Mouse (Mus musculus): ENCODE results near the gene Nek7. TPM values are rescaled to one million over a fixed set of nuclear protein-coding genes. Genes with fewer than 3 reads are reported as not detected.

Nek7 gene
- total and polyA plus RNA-seq, 3 experiments: 4.7 to 9.1 TPM; not detected in 1

DNA sequence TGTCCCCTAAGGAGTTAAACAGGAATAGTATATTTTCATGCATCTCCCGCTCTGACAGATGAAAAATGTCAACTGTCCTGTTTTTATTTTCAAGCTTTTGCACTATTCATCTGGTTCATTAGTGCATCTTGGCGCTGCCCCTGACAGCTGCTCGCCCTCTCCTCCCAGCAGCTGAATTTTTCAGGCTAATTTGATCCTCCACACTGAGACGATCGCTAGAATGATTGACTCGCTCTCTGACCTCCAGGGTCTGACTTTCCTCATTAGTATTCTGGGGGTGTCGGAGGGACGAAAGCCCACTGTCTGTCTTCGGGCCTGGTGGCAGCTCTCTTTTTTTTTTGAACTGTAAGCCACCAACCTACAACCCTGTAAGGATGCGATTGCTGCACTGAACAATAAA lies 119.8 kb downstream of the Nek7 start:
- no peak for DNase-seq (ENCODE audit: low read depth, low spot score)
- no peaks in the 10 kb centered on the region for H3K36me3 ChIP-seq (ENCODE audit: control insufficient read depth in 1 of 2, insufficient read depth in 2 of 2, low read length in 2 of 2)

DNA sequence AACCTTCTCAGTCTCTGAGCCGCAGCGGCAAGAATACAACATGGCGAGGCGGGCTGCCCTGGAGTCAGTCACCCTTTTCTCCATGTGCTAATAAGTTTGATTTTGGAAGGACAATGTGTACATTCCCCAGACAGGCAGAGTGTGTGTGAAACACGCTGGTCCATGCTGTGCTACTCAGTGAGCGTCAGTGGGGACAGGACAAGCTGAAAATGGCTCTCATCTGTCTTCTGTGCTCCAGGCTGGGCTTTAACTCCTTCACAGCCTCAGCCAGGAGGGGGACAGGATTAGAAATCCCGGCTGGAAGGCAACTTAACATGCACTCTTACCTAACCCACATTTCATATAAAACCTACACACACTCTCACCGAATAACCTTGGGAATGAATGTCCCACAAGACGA lies 120.5 kb downstream of the Nek7 start:
- no peaks in the 10 kb centered on the region for H3K27me3 ChIP-seq (ENCODE audit: control insufficient read depth in 1 of 2, insufficient read depth in 2 of 2, low read length in 2 of 2)
- H3K36me3 ChIP-seq (ENCODE audit: control insufficient read depth in 1 of 2, insufficient read depth in 2 of 2, low read length in 2 of 2): no peaks in the 10 kb centered on the region

More for the DNA sequence above, 119.8 kb downstream of the Nek7 start:
- Histone ChIP-seq H3K9me3 (replicated peaks; ENCODE audit: insufficient read depth, low read length) (no peaks in the 10 kb centered on the region), H3K79me2 (ENCODE audit: control insufficient read depth, insufficient read depth, low read length, poor library complexity) (no peaks in the 10 kb centered on the region), H3K4me1 (ENCODE audit: control insufficient read depth in 1 of 2, insufficient read depth in 2 of 2, low read length in 2 of 2) (no peaks in the 10 kb centered on the region), H3K4me3 (ENCODE audit: control insufficient read depth in 1 of 2, insufficient read depth in 1 of 2, low read depth in 2 of 2, low read length in 2 of 2) (no peak overlapping the region), H3K27me3 (ENCODE audit: control insufficient read depth in 1 of 2, insufficient read depth in 2 of 2, low read length in 2 of 2) (no peaks in the 10 kb centered on the region), H3K9ac (ENCODE audit: control insufficient read depth, low read depth, low read length, poor library complexity, severe bottlenecking) (no peak overlapping the region), H3K27ac (ENCODE audit: control insufficient read depth, low read depth, low read length) (no peak overlapping the region)
- TF ChIP-seq MEF2A (IDR thresholded peaks at IDR 0.05; ENCODE audit: extremely low read depth, insufficient replicate concordance, low read depth, low read length, poor library complexity, severe bottlenecking): no peak
- TF ChIP-seq BHLHE40 (IDR thresholded peaks at IDR 0.05; ENCODE audit: borderline replicate concordance, low read depth, low read length): no peak
- no peak for TF ChIP-seq MXI1 (IDR thresholded peaks at IDR 0.05; ENCODE audit: low read depth, low read length)
- TF ChIP-seq RAD21 (IDR thresholded peaks at IDR 0.05; ENCODE audit: low read depth, low read length): no peak
- no peak for TF ChIP-seq CHD1 (IDR thresholded peaks at IDR 0.05; ENCODE audit: low read depth, low read length)
- no peak for TF ChIP-seq MYB (IDR thresholded peaks at IDR 0.05; ENCODE audit: low read depth, low read length)
- TF ChIP-seq MYC (IDR thresholded peaks at IDR 0.05; ENCODE audit: low read depth, low read length): no peak
- no peak for TF ChIP-seq TCF12 (IDR thresholded peaks at IDR 0.05; ENCODE audit: low read depth, low read length)
- TF ChIP-seq E2F4 (IDR thresholded peaks at IDR 0.05; ENCODE audit: borderline replicate concordance, low read depth, low read length): no peak
- TF ChIP-seq CHD2 (IDR thresholded peaks at IDR 0.05; ENCODE audit: low read length): no peak
- TF ChIP-seq USF1 (IDR thresholded peaks at IDR 0.05; ENCODE audit: low read depth, low read length): no peak
- no peak for TF ChIP-seq RCOR1 (IDR thresholded peaks at IDR 0.05; ENCODE audit: low read depth, low read length)
- TF ChIP-seq CTCF (IDR thresholded peaks at IDR 0.05 in 2 of 3, conservative IDR thresholded peaks at IDR 0.05 in 1 of 3; ENCODE audit: control insufficient read depth in 1 of 3, insufficient read depth in 1 of 3, low read depth in 2 of 3, low read length in 3 of 3, poor library complexity in 1 of 3, severe bottlenecking in 1 of 3): no peak
- no peak for TF ChIP-seq NELFE (IDR thresholded peaks at IDR 0.05; ENCODE audit: low read depth, low read length)
- TF ChIP-seq POLR2AphosphoS2 (IDR thresholded peaks at IDR 0.05; ENCODE audit: low read length): no peak
- TF ChIP-seq MAFK (IDR thresholded peaks at IDR 0.05; ENCODE audit: borderline replicate concordance, low read depth, low read length): no peak
- TF ChIP-seq EP300 (IDR thresholded peaks at IDR 0.05; ENCODE audit: low read depth in 1 of 2, low read length in 2 of 2): no peak

More for the DNA sequence above, 120.5 kb downstream of the Nek7 start:
- Histone ChIP-seq H3K79me2 (ENCODE audit: control insufficient read depth, insufficient read depth, low read length, poor library complexity) (no peaks in the 10 kb centered on the region), H3K27ac (ENCODE audit: control insufficient read depth, low read depth, low read length) (no peak overlapping the region), H3K4me1 (ENCODE audit: control insufficient read depth in 1 of 2, insufficient read depth in 2 of 2, low read length in 2 of 2) (no peaks in the 10 kb centered on the region), H3K4me3 (ENCODE audit: control insufficient read depth in 1 of 2, insufficient read depth in 1 of 2, low read depth in 2 of 2, low read length in 2 of 2) (no peak overlapping the region), H3K9ac (ENCODE audit: control insufficient read depth, low read depth, low read length, poor library complexity, severe bottlenecking) (no peak overlapping the region), H3K9me3 (replicated peaks; ENCODE audit: insufficient read depth, low read length) (no peaks in the 10 kb centered on the region)
- no peak for DNase-seq (ENCODE audit: low read depth, low spot score)
- TF ChIP-seq BHLHE40 (IDR thresholded peaks at IDR 0.05; ENCODE audit: borderline replicate concordance, low read depth, low read length) (no peak), RCOR1 (IDR thresholded peaks at IDR 0.05; ENCODE audit: low read depth, low read length) (no peak), UBTF (IDR thresholded peaks at IDR 0.05; ENCODE audit: borderline replicate concordance, insufficient read depth, low read depth, low read length) (no peak), MYB (IDR thresholded peaks at IDR 0.05; ENCODE audit: low read depth, low read length) (no peak), GABPA (IDR thresholded peaks at IDR 0.05; ENCODE audit: low read depth, low read length) (no peak), MAZ (IDR thresholded peaks at IDR 0.05; ENCODE audit: low read depth, low read length) (no peak), CHD2 (IDR thresholded peaks at IDR 0.05; ENCODE audit: low read length) (no peak), POLR2AphosphoS2 (IDR thresholded peaks at IDR 0.05; ENCODE audit: low read length) (no peak), JUND (IDR thresholded peaks at IDR 0.05; ENCODE audit: low read depth, low read length) (no peak), MAFK (IDR thresholded peaks at IDR 0.05; ENCODE audit: borderline replicate concordance, low read depth, low read length) (no peak), ZKSCAN1 (IDR thresholded peaks at IDR 0.05; ENCODE audit: low read depth, low read length) (no peak), POLR2A (IDR thresholded peaks at IDR 0.05; ENCODE audit: control insufficient read depth in 1 of 2, insufficient read depth in 1 of 2, low read depth in 1 of 2, low read length in 2 of 2, poor library complexity in 1 of 2) (no peak), MXI1 (IDR thresholded peaks at IDR 0.05; ENCODE audit: low read depth, low read length) (no peak), USF2 (IDR thresholded peaks at IDR 0.05; ENCODE audit: borderline replicate concordance in 1 of 2, insufficient read depth in 1 of 2, low read depth in 1 of 2, low read length in 2 of 2) (no peak), MAX (IDR thresholded peaks at IDR 0.05; ENCODE audit: low read length) (no peak), SIN3A (IDR thresholded peaks at IDR 0.05; ENCODE audit: low read length) (no peak)
